Mouse (Mus musculus): ENCODE data around the gene Ubqlnl. TPM values are rescaled to one million over a fixed set of nuclear protein-coding genes. Genes with fewer than 3 reads are reported as not detected.
A peak's percentile ranks its signal among the peaks of the same experiment; 100 is the strongest.

The Ubqlnl gene
- not detected for total RNA-seq (2021)
- long read RNA-seq, experiment 1, result 0 reads
- long read RNA-seq, experiment 2, result 0 reads

DNA sequence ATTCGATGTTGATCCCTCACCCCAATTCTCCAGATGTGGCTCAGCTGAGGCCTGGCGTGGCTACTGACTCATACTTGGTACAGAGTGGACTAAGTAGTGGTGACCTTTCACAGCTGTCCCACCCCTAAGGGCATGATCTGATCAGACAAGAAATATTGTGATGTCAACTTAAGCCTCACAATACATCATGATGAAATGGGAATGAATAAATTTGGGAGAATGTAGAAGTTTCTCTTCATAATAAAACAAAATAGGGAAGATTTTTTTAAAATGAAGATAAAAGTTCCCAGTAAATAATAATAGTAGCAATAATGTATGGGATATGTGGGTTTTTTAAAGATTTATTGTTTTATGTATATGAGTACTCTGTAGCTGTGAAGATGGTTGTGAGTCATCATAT lies at the start of gene Ubqlnl:
TSS of gene Ubqlnl (minus strand) at position 101 of the 400 bp plus-strand sequence.
- no peak for DNase-seq

DNA sequence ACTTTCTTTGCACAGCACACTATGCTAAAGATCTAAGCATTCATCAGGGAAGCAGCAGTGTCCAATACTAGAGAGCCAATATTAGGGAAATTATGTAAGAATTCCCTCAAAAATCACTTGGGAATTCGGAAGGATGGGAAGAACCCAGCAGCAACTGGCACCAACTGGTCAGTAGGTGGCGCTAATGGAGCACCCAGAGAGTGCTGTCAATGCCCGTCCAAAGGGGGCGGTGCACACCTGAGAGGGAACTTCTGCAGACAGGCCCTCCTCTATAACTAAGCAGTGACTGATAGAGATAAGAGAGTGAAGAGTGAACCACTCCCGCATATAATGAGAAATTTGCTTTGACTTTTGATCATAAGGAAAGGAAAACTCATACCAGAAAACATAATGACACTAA lies 49.5 kb upstream of the Ubqlnl start:
- peak; percentile 72 to 83 for DNase-seq

DNA sequence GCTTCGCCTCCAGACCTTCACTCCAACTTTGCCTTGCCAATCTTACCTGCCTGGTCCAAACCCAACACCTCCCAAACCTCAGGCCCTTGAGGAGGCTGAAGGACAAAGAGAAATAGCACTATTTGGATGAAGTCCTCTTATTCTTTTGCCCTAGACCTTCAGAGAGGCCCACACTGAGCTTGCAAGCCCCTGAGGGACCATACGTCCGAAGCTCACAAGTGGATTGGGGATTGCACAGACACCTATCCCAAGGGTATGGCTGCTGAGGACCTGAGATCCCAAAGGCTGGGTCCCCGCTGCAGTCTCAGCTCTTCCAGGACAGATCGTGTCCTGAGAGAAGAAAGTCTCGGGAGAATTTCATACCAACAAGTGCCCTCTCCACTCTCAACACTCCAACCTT lies 45.5 kb upstream of the Ubqlnl start, which contains the start of gene Olfr649:
TSS of gene Olfr649 (minus strand) at position 101 of the 400 bp plus-strand sequence.
- DNase-seq, result no peak

DNA sequence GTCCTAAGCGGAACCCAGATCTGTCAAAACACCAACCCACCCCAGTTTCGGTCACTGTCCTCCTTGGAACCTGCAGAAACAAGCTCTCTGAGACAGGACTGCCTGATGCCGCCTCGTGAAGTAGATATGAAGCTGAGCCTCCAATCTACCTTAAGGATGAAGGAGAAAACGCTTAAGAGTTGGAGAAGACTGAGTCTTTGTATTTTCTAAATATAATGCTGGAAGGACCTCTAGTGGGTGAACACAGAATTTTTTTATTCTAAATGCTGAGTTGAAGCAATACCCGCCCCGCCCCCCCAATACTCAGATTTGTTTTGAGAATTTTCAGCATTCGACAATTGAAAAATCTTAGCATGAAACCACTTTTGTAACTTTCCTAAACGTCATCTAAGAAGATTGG lies 40.9 kb upstream of the Ubqlnl start:
- DNase-seq, result no peak

DNA sequence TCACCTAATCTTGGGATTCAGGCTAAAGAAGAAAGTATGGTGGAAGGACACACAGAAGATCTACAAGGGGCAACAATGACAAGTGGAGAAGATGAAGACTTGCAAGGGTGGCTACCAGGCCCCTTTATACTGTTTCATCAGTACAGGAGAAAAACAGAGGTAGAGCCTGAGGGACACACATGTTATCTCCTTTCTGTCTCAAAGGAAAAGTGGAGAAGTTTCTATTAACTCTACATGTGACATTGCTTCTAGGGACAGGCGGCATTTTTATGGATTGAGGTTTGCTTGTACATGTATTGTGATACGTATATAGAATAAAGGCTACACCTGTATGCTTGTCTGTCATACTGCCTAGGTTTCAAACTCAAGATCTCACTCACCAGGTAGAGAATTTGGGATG lies 32.9 kb upstream of the Ubqlnl start, which contains the start of gene Olfr648:
TSS of gene Olfr648 (minus strand) at position 101 of the 400 bp plus-strand sequence.
- DNase-seq, result no peak

DNA sequence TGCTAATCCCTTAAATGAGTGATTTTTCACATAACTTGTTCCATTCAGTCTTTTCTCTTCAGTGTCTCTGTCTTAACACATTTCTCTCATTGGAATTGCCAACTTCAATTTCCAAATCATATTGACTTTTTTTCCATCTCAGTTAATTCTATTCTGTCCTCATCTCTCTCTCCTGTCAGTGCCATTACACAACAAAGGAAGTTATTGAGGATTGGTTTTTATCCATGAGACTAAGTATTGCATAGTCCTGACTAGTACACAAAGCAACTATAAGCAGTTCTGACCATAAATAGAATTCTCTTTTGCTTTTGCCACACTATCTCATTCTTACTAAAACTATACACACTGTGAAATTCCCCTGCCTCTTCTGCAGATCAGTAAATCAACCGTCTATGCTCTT lies 28.7 kb upstream of the Ubqlnl start:
- DNase-seq, result no peak

DNA sequence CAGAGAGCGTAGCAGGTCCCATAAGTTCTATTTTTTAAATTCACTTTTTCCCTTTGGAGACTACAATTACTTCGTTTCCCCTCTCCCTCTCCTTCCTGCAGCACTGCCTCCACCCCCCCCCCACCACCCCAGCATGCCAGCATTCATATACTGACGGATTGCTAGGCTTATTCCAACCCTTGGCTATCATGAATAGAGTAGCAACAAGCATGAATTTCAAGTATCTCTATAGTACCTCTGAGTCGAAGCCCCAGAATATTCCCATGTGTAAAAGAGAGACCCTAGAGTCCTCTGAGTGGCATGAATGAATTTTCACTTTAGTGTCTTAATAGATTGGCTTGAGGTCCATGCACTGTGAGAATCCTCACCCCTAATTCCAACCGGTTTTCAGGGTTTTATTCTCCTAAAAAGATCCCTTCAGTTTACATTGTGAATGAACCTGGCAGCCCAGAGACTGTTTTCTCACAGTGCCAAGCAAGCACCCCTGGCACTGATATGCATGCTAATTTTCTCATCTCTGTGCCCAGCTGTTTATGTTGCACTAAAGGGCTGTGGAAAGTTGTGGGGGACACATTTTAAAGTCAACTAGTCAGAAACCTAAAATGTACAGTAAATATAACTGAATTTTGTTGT lies 28.2 kb upstream of the Ubqlnl start:
- no peak for DNase-seq

DNA sequence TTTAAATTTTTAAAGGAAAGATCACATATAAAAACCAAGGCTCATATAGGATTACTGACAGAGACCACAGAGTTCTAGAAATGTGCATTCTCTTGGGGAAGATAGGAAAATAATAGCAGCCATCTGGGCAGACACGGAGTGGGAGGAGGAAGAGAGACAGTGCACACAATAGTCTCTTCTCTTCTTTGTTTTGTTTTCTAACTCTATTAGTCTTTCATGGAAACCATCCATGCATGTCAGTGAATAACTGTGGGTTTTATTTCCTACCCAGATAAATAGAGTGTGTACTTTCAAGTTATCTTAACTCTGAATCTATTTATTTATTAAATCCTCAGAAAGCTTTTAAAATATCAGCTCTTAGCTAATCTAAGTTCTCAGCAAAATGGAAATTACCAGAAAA lies 24.7 kb upstream of the Ubqlnl start:
- DNase-seq, result no peak

DNA sequence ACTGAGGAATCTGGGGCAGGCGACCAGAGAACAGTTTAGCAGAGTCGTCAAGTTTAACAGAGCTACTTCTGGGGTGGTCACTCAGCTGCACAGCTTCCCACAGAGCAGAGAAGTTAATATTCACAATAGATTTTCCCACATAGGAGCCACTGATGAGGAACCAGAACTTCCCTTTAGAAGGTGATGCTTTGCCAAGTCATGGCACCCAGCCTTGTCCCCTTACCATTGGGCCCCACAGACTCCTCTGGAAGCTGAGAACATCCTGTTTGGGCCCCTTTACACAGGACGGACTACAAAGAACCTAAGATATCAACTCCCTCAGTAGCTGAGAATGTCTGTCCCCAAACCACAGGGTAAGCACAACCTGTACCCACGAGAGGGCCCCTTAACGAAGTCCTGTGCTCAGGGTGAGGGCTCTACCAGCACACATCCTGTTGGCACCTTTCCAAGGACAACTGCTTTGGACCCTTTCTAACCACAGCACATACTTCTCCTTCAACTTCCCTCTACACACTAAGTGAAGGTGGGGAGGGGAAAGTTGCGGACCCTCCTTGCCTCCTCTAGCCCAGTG lies 19.4 kb upstream of the Ubqlnl start:
- DNase-seq, result no peak

DNA sequence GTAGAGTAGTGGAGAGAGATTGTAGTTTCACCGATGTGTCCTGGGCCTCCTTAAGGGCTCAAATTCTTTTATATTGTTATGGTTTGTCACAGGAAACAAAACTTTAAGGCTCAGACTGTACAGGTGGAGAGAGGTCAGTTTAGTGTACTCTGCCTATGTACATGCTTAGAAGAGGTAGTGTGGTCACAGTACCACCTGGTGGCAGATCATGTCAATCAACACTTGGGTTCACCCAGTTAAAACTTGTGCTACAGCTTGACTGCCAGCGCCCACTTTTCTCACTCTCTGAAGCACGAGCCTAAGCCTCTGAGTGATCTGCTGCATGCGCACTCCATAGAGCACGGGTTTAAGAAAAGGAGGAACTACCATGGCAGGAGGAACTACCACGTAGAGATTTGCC lies 16.7 kb upstream of the Ubqlnl start:
- DNase-seq, result no peak

DNA sequence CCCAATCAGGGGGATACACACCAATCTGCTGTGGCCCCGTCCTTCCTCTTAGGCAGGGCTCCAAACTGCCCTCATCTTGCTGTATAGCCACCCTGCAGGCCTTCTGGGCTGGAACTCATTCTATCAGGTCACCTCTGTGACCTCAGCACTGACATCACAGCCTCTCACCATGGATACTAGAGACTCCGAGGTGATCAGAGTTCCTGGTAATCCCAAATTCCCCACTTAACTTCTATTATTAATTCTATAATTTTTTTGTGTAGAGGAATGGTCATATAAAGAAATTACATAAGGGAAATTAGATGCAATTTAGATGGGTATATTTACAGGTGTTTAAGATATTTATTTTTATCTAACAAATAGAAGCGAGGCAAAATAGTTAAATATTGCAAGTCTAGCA lies 7.2 kb downstream of the Ubqlnl start, which contains the start of gene Ubqln3:
TSS of gene Ubqln3 (minus strand) at position 101 of the 400 bp plus-strand sequence.
- no peak for DNase-seq

DNA sequence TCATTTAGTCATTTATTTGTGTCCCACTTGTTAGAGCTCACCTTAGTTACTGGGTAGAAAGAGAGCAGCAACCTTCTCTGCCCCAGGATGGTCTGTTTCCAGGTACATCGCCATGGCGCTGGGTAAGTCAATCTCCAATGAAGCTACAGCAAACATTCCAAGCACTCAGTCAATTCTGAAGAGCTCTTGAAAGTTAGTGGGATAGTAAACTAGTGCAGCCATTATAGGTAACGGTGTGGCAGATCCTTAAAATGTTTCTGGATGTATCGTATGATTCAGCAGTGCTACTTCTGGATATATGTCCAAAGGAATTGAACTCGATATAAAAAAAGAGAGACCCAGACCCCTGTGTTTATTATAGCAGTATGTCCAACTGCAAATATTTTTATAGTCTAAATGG lies 13.1 kb downstream of the Ubqlnl start, which contains the start of gene Olfr643:
TSS of gene Olfr643 (minus strand) at position 101 of the 400 bp plus-strand sequence.
- DNase-seq, result no peak

DNA sequence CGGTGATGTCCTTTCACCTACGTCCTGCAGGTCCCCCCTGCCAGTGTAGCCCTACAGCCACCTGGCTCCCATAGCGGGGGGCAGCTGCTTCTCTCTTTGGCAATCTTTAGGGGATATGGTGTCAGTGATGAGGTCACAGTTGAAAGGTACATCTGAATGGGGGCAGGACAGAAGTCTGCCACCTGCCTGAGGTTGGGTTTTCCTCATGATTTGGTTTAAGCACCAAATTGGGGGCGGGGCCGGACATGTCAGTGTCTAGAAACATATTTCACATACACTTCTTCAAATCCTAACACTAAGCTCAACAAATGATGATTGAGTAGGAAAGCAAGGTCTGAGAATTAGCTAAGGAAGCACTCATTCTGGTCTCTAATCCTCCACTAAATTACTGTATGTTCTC lies 20.6 kb downstream of the Ubqlnl start, which contains the start of gene Ubqln5:
TSS of gene Ubqln5 (minus strand) at position 101 of the 400 bp plus-strand sequence.
- no peak for DNase-seq

DNA sequence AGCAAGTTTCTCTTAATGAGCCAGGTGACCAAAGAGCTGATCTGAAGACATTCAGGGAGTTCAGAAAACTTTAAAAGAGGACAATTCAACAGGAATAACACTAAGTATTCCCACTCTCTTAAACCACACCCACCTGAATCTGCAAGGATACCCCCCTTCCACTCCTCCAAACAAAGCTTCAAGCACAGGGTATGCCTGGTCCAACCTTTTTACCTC lies 45.7 kb downstream of the Ubqlnl start, which contains the start of gene Olfr646:
TSS of gene Olfr646 (plus strand) at position 117 of the 216 bp plus-strand sequence.
- DNase-seq, result no peak

DNA sequence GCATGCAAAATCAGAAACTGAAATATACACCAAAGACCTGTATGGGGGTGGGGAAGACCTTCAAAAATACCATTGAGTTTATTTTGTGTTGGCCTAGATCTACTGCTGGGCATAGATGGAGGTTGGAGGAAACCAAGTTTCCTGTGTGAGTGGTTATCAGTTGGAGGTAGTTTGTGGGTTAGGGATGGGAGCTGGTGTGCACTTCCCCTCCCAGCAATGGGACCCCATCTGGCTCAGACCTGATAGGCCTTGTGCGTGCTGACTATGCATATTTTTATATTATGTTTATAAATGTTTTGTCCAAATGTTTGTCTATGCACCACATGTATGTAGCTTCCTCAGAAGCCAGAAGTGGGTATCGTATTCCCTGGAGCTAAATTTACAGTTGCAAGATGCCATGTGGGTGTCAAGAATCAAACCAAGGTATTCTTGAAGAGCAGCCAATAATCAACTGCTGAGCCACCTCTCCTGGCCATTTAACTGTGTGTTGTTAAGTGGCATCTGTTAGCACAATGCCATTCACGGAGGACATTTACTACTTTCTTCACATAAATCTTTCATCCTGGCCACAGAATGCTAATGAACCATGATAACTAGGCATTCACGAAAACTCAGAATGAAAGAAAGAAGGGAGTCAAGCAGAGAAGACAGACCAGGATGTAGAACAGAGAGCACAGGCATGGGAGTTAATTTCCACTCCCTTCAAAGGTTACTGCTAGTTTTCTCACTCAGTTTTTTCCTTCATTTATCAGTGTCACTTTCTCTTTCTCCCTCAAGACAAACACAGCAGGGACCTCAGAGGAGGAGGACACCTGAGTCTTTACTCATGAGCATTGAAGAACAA lies 46.2 kb downstream of the Ubqlnl start:
- no peak for DNase-seq

Other genes with a start within 250 kb of the Ubqlnl start
- not detected for gene Olfr65, start 247.1 kb downstream of the Ubqlnl start, total RNA-seq (2021)
- not detected for gene Olfr631, start 221.7 kb downstream of the Ubqlnl start, total RNA-seq (2021)
- not detected for gene Olfr632, start 216.2 kb downstream of the Ubqlnl start, total RNA-seq (2021)
- gene Olfr633, start 206.1 kb downstream of the Ubqlnl start, total RNA-seq (2021), result not detected
- not detected for gene Olfr635, start 179.4 kb downstream of the Ubqlnl start, total RNA-seq (2021)
- gene Olfr638, start 151.8 kb downstream of the Ubqlnl start, total RNA-seq (2021), result not detected
- gene Olfr639, start 133.3 kb downstream of the Ubqlnl start, total RNA-seq (2021), result under 1 TPM; 0.05 TPM
- gene Olfr640, start 125.0 kb downstream of the Ubqlnl start, total RNA-seq (2021), result not detected
- gene Olfr641, start 115.1 kb downstream of the Ubqlnl start, total RNA-seq (2021), result not detected
- gene Olfr642, start 97.9 kb downstream of the Ubqlnl start, total RNA-seq (2021), result not detected
- not detected for gene 4930516K23Rik, start 89.1 kb downstream of the Ubqlnl start, total RNA-seq (2021)
- gene Olfr644, start 78.7 kb downstream of the Ubqlnl start, total RNA-seq (2021), result not detected
- not detected for gene Olfr645, start 65.1 kb downstream of the Ubqlnl start, total RNA-seq (2021)
- not detected for gene Olfr646, start 45.7 kb downstream of the Ubqlnl start, total RNA-seq (2021)
- gene Ubqln5, start 20.7 kb downstream of the Ubqlnl start, total RNA-seq (2021), result not detected
- gene Olfr643, start 13.2 kb downstream of the Ubqlnl start, total RNA-seq (2021), result not detected
- not detected for gene Ubqln3, start 7.3 kb downstream of the Ubqlnl start, total RNA-seq (2021)
- not detected for gene Olfm5, start 14.3 kb upstream of the Ubqlnl start, total RNA-seq (2021)
- not detected for gene Olfr648, start 32.8 kb upstream of the Ubqlnl start, total RNA-seq (2021)
- gene Olfr649, start 45.4 kb upstream of the Ubqlnl start, total RNA-seq (2021), result not detected
- under 1 TPM; 0.30 to 0.67 TPM for gene Trim6, start 68.2 kb upstream of the Ubqlnl start, total RNA-seq (2021)
- 1 to 10 TPM; 3.9 to 4.7 TPM for gene Trim34a, start 93.9 kb upstream of the Ubqlnl start, total RNA-seq (2021)
- gene Trim5, start 137.5 kb upstream of the Ubqlnl start, total RNA-seq (2021), result 1 to 10 TPM; 2.3 to 2.7 TPM
- 1 to 10 TPM; 5.9 to 7.0 TPM for gene Trim12a, start 164.9 kb upstream of the Ubqlnl start, total RNA-seq (2021)
- gene Trim34b, start 178.9 kb upstream of the Ubqlnl start, total RNA-seq (2021), result under 1 TPM; 0.36 to 0.60 TPM
- 1 to 10 TPM; 4.1 to 4.9 TPM for gene Trim12c, start 202.8 kb upstream of the Ubqlnl start, total RNA-seq (2021)
- under 1 TPM in 1 of 2 experiments, not detected in 1; 0.21 TPM for gene Trim30b, start 219.3 kb upstream of the Ubqlnl start, total RNA-seq (2021)

Data from heart, adult 18-20 months (tissue).